Mouse (Mus musculus) heart, postnatal 36 days (tissue): ENCODE measurements around the gene Gm47995. TPM values are rescaled to one million over a fixed set of nuclear protein-coding genes. Genes with fewer than 3 reads are reported as not detected.

Experiments used
- DNase-seq, 2 experiments: peaks; one replicate each; pipeline ENCODE4 v3.0.0; 2021 to 2022
- intact Hi-C: fragments of 180-260 bp; cut with DNase I; formaldehyde crosslinking; loops from one replicate; pipeline ENCODE4 v1.15.1; 2025
- total RNA-seq, 2 experiments: library from RNA; stranded (reverse); gene quantifications; 2 replicates each; pipeline ENCODE4 v1.2.3; 2021

Gene Gm47995
- total RNA-seq, 2 experiments from 2014 or later: not detected

GRCm38 (mm10) chr1:151223377-151223776 lies 25.1 kb downstream of the Gm47995 start:
- intact Hi-C loops: no loop called here
- DNase-seq: no peak

GRCm38 (mm10) chr1:151224536-151224935 lies 26.3 kb downstream of the Gm47995 start:
- no peak for DNase-seq
- intact Hi-C loops: no loop called here

GRCm38 (mm10) chr1:151227506-151227905 lies 29.3 kb downstream of the Gm47995 start:
- intact Hi-C loops: no loop called here

GRCm38 (mm10) chr1:151228320-151228989 lies 30.2 kb downstream of the Gm47995 start:
- intact Hi-C loops: no loop called here
- DNase-seq: no peak

More at GRCm38 (mm10) chr1:151227506-151227905, 29.3 kb downstream of the Gm47995 start:
- DNase-seq: no peak

GRCm38 (mm10) chr1:151232346-151232745 lies 34.1 kb downstream of the Gm47995 start:
- intact Hi-C loops: no loop called here
- no peak for DNase-seq

DNA sequence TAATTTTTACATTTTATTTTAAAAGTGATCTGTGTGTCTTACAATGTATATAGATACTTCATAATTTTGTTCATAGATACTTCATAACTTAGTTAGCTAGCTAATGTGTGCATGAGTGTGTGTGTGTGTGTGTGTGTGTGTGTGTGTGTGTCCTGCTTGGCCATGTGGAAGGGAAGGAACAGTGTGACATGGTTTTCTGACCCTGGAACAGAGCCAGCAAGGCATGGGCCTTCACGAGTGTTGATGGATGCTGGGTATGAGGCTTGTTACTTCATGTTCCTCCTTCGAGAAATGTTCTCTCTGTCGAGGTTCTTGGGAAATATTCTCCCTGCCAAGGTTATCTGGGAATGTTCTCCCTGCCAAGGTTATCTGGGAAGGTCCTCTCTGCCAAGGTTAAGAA lies 35.5 kb downstream of the Gm47995 start:
- intact Hi-C loops: no loop called here
- no peak for DNase-seq

DNA sequence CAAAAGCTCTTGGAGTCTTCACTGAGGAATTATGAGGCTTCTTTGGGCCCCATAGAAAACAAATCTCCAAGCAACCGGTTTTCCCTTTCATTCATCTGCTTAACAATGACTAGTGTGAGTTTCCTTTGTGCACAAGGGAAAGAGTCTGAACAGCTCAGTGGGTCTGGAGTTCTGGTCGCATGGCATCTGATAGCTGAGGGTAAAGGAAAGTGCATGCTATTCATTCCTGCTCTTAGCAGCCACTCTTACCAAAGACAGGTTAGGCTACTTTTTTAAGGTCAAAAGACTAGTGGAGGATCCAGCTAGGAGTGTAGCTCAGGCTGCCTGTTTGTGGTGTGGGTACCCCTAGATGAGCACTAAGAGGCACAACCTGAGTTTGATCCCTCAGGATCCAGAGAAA lies 37.3 kb downstream of the Gm47995 start:
- DNase-seq: no peak
- intact Hi-C loops: loop anchor here (5.0 kb wide), 1 partner anchor 107 kb away; the partner anchor contains the start of gene Ivns1abp

DNA sequence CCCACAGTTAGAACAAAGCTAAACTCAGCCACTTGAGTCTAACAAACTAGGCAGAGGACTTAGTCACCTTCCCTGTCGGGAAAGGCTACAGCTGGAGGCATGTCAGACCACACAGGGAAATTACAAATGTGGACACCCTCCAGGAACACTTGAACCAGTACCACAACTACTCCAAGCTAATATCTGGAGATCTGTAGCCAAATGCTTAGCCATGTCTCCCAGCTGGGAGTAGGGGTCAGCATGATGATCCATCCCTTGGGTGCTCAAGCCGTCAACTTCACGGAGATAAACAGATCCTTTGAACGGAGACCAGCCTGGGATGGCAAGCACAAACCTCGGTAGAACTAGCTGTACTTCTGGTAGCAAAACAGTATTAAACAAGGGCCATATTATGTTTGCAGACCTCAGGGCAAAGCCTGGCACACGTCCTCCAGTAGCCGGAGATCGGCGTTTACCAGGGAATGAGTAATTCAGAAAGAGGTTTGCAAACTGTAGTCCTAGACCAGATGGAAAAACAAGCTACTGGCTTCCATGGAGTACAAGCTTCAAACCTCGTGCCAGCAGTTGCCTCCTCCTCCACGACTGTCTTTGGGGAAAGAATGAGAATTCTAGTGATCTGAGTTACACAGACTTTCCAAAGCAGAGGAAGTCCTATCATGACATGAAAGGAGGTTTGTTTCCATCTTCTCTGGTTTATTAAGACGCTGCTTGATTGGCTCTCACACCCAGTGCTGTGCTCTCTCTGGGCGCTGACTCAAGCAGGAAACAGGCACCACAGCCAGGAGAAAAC lies 38.1 kb downstream of the Gm47995 start:
- DNase-seq: peak; percentile 37 to 61
- intact Hi-C loops: loop anchor here (5.0 kb wide), 1 partner anchor 106 kb away; the partner anchor contains the start of gene Ivns1abp

DNA sequence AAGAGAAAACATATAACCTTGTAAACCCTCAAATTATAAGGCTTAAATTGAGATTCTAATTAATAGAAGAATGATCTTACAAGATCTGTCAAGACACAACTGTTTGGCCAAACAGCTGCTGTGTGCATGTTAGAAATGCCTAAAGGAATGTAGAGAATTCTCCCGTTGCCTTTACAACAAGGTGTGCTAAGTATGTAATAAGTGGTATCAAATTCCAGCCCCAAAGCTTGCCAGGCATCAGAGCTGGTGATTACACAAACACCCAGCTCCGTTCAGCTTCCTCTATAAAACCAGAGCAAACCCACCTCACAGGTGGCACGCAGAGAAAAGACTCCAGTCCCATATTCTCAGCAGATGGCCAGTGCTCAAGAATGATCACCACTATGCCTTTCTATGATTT lies 39.5 kb downstream of the Gm47995 start:
- intact Hi-C loops: loop anchor here (5.0 kb wide), 1 partner anchor 105 kb away; the partner anchor contains the start of gene Ivns1abp
- no peak for DNase-seq

DNA sequence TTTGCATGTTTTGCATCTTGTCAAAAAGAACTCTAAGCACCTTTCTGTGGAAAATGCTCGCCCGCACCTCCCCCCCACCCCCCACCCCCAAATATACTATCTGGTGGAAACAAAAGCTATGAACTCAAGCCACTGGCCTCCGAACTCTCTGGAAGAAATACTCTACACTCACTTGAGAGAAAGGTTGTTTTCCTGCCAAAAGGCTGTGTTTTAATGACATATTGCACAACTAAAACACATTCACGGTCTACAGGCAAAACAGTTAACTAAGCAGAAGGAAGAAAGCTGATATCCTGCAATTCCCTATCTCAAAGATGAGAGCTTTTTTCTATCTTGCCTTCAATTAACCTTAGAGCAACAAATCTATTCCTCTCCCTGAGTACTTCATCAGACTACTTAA lies 45.1 kb downstream of the Gm47995 start:
- intact Hi-C loops: no loop called here
- DNase-seq: no peak

GRCm38 (mm10) chr1:151244013-151244412 lies 45.8 kb downstream of the Gm47995 start:
- DNase-seq: no peak
- intact Hi-C loops: no loop called here

DNA sequence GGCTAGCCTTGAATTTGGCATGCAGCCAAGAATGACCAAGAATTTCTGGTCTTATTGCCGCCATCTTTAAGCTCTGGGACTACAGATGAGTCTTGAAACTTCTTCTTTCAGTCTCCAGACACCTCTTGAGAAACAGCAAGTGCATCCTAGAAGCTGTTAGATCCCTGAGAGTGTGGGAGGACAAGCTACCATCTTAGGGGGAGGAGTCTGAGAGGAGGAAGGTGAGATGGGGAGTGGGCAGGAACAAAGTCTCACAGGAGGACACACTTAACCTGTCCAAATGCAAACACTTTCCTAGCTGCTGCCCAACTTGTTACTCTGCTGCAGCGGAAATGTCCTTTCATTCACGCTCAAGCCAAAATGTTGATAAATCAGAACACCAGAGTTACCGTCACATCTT lies 46.5 kb downstream of the Gm47995 start:
- no peak for DNase-seq
- intact Hi-C loops: no loop called here

DNA sequence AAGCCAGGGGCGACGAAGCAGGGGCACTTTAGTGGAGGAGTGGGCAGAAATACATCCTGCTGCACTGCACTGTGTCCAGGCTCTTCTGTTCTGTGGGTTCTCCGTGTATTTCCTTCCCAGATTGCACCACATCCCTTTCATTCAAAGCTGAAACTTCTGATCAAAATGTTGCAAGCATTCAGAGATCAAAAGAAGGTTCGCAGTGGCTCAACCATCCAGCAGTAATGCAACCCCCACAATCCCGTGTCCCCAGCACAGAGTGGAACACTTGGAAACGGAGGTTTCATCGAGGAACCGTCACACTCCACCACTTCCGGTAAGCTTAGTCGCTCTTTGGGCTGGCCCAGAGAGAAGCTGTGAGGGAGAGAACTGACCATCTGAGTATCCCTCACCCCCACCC lies 46.9 kb downstream of the Gm47995 start:
- no peak for DNase-seq
- intact Hi-C loops: no loop called here

GRCm38 (mm10) chr1:151245846-151246245 lies 47.6 kb downstream of the Gm47995 start:
- intact Hi-C loops: no loop called here
- no peak for DNase-seq

Other genes with a start within 250 kb of the Gm47995 start
- gene Hmcn1, start 205.0 kb upstream of the Gm47995 start, total RNA-seq: 10 to 100 TPM; 12.9 to 13.1 TPM
- gene Gm47985, start 15.9 kb upstream of the Gm47995 start, total RNA-seq: under 1 TPM; 0.39 to 0.84 TPM
- gene Gm8947, start 6.1 kb upstream of the Gm47995 start, total RNA-seq: not detected
- gene 3110040M04Rik, start 5.7 kb downstream of the Gm47995 start, total RNA-seq: not detected
- not detected for gene Gm47996, start 11.7 kb downstream of the Gm47995 start, total RNA-seq
- 100 to 1,000 TPM; 774 to 837 TPM for gene Ivns1abp, start 146.0 kb downstream of the Gm47995 start, total RNA-seq
- gene Swt1, start 230.0 kb downstream of the Gm47995 start, total RNA-seq: 1 to 10 TPM; 7.0 to 8.8 TPM
- 10 to 100 TPM; 20.0 to 20.3 TPM for gene Trmt1l, start 230.1 kb downstream of the Gm47995 start, total RNA-seq